Mouse (Mus musculus): ENCODE data around the gene Mettl8.

DNA sequence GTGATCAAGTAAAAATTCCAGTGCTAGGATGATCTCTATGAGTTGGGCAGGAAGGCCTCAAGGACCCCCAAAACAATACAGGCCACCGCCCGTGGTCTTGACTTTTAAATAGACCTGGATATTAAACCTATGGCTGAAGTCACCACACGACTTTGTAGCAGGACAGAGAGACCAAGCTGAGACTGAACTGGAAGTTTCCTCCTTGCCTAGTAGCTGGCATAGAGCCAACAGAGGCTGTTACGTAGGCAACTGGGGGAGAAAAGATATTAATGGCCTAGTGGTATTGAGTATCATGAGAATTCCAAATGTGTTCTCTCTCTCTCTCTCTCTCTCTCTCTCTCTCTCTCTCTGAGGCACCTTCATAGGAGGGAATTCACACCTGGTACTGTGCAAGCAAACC lies 51.0 kb downstream of the Mettl8 start:
- no peak for TF ChIP-seq CTCF (IDR thresholded peaks at IDR 0.05; ENCODE audit: extremely low read depth, insufficient read length, insufficient replicate concordance, low read depth, low read length)
- no peak for TF ChIP-seq POLR2A (IDR thresholded peaks at IDR 0.05; ENCODE audit: low read depth, low read length)

Data from small intestine, adult 2 months (tissue).